Mouse (Mus musculus): ENCODE results near the gene Psg25.
"Not testable (repeated sequence)": the region's sequence is repeated elsewhere in the genome, so short reads cannot be mapped to it uniquely, and the experiment has no call there.

Psg25 gene

DNA sequence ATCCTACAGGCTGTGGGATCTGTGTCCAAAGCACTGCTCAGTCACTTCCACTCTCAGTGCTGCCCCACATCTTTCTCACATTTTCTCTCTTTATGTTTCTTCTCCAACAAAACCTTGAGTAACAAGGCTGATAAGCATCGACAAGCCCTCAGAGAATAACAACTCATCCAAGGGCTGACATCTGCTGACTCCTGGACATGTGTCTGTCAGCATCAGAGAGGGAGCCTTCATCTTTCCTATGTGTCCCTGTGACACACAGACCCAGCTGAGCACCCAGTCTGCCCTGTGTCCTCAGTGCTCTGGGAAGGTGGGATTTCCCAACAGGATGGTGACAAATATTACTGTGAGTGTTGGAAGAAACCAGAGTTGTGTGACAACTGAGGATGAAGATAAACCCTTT lies at the start of gene Psg25:
TSS of gene Psg25 (minus strand) at position 101 of the 400 bp plus-strand sequence.
- in situ Hi-C loops (cut with MboI, MseI): no loop called here

DNA sequence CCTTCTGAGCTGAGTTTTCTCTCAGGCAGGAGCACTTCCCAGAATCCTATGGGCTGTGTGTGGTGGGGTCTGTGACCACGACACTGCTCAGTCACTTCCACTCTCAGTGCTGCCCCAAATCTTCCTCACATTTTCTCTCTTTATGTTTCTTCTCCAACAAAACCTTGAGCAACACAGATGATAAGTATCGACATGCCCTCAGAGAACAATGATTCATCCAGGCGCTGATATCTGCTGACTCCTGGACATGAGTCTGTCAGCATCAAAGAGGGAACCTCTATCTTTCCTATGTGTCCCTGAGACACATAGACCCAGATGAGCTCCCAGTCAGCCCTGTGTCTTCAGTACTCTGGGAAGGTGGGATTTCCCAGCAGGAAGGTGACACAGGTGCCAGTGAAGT lies 35.1 kb upstream of the Psg25 start, which contains the start of gene Psg27:
TSS of gene Psg27 (minus strand) at position 101 of the 400 bp plus-strand sequence.
- in situ Hi-C loops (cut with MboI, MseI): no loop called here

DNA sequence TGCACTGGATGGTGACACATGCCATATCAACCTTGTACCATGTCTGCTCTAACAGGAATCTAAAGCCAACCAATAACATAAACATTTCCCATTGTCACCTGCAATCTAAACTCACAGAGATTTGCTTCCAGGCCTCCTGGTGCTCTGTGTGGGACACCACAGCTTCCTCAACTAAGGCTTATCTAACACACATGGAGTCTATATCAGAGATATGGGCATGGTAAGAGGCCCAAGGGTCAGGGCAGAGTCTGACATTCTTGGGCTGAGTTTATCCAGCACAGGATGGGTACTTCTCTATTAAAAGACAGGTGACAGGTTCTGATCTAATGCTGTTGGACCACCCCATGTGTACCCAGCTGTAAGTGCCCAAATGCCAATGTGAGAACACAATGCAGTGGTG lies 27.8 kb upstream of the Psg25 start:
- in situ Hi-C loops (cut with MboI, MseI): no loop called here

DNA sequence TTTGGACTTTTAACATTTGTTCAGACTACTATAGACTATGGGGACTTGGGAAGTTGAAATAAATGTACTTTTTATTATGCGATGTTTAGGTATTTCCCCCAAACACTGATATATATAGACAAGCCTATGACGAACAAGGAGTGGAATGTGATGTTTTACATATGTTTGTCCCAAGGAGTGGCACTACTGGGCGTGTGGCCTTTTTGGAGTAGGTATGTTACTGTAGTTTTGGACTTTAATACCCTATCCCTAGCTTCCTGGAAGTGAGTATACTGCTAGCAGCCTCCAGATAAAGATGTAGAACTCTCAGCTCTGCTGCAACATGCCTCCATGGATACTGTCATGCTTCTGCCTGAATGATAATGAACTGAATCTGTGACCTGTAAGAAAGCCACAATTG lies 23.7 kb upstream of the Psg25 start:
- in situ Hi-C loops (cut with MboI, MseI): not testable (repeated sequence)

DNA sequence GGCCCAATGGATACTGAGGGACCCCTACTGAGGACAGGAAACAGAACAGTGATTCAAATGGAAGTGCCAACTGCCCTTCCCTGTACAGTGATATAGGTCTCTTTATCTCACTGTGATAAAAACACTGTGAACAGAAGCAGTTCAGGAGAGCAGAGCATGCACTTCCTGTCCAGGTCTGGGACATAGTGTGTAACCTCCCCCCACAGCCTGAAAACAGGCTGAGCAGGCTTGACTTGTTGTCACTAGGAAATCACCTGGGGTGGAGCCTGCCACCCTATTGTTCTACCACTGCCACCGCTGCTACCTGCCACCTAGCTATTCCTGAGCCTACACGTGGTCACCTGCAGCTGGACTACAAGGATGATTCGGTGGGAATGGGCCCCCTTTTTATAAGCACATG lies 1.4 kb upstream of the Psg25 start:
- in situ Hi-C loops (cut with MboI, MseI): no loop called here

DNA sequence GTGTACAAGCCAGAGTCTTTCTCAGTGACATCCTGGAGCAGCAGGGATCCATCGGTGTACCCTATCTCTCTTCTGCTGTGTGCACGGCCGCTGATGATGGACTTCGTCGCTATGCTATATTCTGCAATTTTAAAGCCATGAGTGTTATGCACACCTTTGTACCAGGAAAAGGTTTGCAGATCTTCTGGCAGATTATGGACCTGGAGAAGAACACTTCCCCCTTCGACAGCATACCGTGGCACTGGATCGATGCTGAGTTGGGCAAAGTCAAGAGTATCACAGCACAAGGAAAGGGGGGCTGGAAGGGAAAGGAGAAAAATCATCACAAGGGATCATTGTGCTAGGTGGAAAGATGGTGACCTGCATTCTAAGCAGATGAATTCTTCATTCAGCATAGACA lies 7.4 kb downstream of the Psg25 start:
- in situ Hi-C loops (cut with MboI, MseI): no loop called here

DNA sequence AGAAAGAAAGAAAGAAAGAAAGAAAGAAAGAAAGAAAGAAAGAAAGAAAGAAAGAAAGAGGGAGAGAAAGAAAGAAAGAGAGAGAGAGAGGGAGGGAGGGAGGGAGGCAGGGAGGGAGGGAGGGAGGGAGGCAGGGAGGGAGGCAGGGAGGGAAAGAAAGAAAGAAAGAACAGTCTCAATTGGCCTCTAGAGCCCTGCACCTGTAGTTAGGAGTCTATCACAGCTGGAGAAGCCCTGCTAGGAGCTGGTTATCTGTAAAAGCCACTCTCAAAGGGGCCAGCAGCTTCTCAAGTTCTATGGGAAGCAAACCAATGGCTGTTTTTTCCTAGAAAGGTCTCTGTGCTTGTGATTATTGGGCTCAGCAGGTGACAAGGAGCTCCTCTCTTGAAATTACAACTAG lies 19.2 kb downstream of the Psg25 start:
- in situ Hi-C loops (cut with MboI, MseI): not testable (repeated sequence)

DNA sequence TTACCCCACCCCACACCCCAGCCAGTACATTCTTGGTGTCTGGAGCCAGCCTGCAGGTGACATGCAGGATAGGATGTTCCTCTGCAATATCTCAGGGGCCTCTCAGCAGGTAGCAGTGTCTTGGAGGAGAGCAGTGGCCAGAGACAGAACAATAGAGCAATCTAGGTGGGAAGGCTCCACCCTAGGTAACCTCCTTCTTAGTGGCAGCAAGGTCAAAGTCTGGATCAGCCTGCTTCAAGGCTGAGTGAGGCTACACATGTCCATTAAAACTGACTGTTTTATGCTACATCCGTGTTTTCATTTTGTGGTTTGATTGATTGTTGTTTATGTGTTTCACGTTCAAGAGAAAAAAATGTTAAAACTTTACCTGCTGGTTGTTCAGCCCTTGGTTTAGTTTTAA lies 19.7 kb downstream of the Psg25 start:
- in situ Hi-C loops (cut with MboI, MseI): not testable (repeated sequence)

DNA sequence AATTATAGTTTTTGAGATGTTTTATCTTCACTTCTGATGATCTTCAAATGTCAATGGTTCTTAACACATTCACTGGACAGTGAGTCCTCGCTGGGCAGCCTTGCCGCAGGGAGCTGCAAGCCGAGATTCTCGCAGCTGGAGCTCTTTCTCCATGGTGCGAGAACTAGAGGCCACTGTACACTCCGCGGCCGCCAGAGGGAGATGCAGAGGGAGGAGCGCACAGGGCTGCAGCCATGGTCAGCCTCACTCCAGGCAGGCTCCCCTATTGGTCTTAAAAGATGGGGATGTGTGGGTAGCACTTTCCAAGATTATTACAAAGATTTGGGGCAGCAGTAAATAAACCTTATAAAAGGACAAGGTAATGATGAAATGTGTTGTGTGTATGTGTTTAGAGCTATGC lies 20.6 kb downstream of the Psg25 start:
- in situ Hi-C loops (cut with MboI, MseI): no loop called here

DNA sequence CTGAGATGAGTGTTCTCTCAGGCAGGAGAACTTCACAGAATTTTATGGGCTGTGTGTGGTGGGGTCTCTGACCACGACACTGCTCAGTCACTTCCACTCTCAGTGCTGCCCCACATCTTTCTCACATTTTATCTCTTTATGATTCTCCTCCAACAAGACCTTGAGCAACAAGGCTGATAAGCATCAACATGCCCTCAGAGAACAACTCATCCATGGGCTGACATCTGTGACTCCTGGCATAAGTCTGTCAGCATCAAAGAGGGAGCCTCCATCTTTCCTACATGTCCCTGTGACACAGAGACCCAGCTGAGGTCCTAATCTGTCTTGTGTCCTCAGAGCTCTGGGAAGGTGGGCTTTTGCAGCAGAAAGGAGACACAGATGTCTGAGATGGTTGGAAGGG lies 48.0 kb downstream of the Psg25 start, which contains the start of gene Psg26:
TSS of gene Psg26 (minus strand) at position 101 of the 400 bp plus-strand sequence.
- in situ Hi-C loops (cut with MboI, MseI): no loop called here

All from T-helper 17 cell (primary cell).